Mouse (Mus musculus): ENCODE results near the gene Ciita.

GRCm38 (mm10) chr16:10577548-10577947, 97.7 kb downstream of the Ciita start:
- no peak for TF ChIP-seq GATA1 (IDR thresholded peaks at IDR 0.05; ENCODE audit: borderline replicate concordance, low read length)
- no peak for TF ChIP-seq FLI1 (IDR thresholded peaks at IDR 0.05; ENCODE audit: low read length)
